Mouse (Mus musculus): ENCODE results near the gene Camsap1. TPM values are rescaled to one million over a fixed set of nuclear protein-coding genes. Genes with fewer than 3 reads are reported as not detected.

Camsap1 gene
- total RNA-seq, 2 experiments from 2014 or later, result 18.9 to 93.3 TPM

- ATAC-seq (replicated peaks; ENCODE audit: low FRiP score, poor library complexity, severe bottlenecking), result no peak
Observed at GRCm38 (mm10) chr2:25898970-25899369, 84.1 kb downstream of the Camsap1 start.

GRCm38 (mm10) chr2:25892440-25892839 lies 90.6 kb downstream of the Camsap1 start:
- ATAC-seq (replicated peaks; ENCODE audit: low FRiP score, poor library complexity, severe bottlenecking), result no peak

GRCm38 (mm10) chr2:25888144-25888543 lies 94.9 kb downstream of the Camsap1 start:
- no peak for ATAC-seq (replicated peaks; ENCODE audit: low FRiP score, poor library complexity, severe bottlenecking)

GRCm38 (mm10) chr2:25887226-25887625 lies 95.9 kb downstream of the Camsap1 start:
- ATAC-seq (replicated peaks; ENCODE audit: low FRiP score, poor library complexity, severe bottlenecking), result no peak

- ATAC-seq (replicated peaks; ENCODE audit: low FRiP score, poor library complexity, severe bottlenecking), result no peak
Observed at GRCm38 (mm10) chr2:25884756-25885155, 98.3 kb downstream of the Camsap1 start.

GRCm38 (mm10) chr2:25882276-25882675 lies 100.8 kb downstream of the Camsap1 start:
- ATAC-seq (replicated peaks; ENCODE audit: low FRiP score, poor library complexity, severe bottlenecking), result no peak

GRCm38 (mm10) chr2:25879061-25879460 lies 104.0 kb downstream of the Camsap1 start:
- no peak for ATAC-seq (replicated peaks; ENCODE audit: low FRiP score, poor library complexity, severe bottlenecking)

GRCm38 (mm10) chr2:25878516-25878915 lies 104.6 kb downstream of the Camsap1 start:
- no peak for ATAC-seq (replicated peaks; ENCODE audit: low FRiP score, poor library complexity, severe bottlenecking)

- no peak for ATAC-seq (replicated peaks; ENCODE audit: low FRiP score, poor library complexity, severe bottlenecking)
Observed at GRCm38 (mm10) chr2:25877736-25878268, 105.3 kb downstream of the Camsap1 start.

- ATAC-seq (replicated peaks; ENCODE audit: low FRiP score, poor library complexity, severe bottlenecking), result no peak
Observed at GRCm38 (mm10) chr2:25877250-25877735, 105.8 kb downstream of the Camsap1 start.

Other genes starting within 250 kb of the Camsap1 start
- not detected in 2 replicates for gene Obp2b, start 246.3 kb downstream of the Camsap1 start, total RNA-seq (2015; ENCODE audit: low replicate concordance)
- gene Obp2b, start 246.3 kb downstream of the Camsap1 start, total RNA-seq (2017; ENCODE audit: low replicate concordance), result not detected in 2 replicates
- gene Lcn3, start 217.7 kb downstream of the Camsap1 start, total RNA-seq (2015; ENCODE audit: low replicate concordance), result not detected in 2 replicates
- gene Lcn3, start 217.7 kb downstream of the Camsap1 start, total RNA-seq (2017; ENCODE audit: low replicate concordance), result not detected in 2 replicates
- gene Lcn11, start 206.3 kb downstream of the Camsap1 start, total RNA-seq (2015; ENCODE audit: low replicate concordance), result not detected in 2 replicates
- gene Lcn11, start 206.3 kb downstream of the Camsap1 start, total RNA-seq (2017; ENCODE audit: low replicate concordance), result not detected in 2 replicates
- not detected in 2 replicates for gene Gm13539, start 201.0 kb downstream of the Camsap1 start, total RNA-seq (2015; ENCODE audit: low replicate concordance)
- gene Gm13539, start 201.0 kb downstream of the Camsap1 start, total RNA-seq (2017; ENCODE audit: low replicate concordance), result not detected in 2 replicates
- gene Glt6d1, start 167.4 kb downstream of the Camsap1 start, total RNA-seq (2015; ENCODE audit: low replicate concordance), result not detected in 2 replicates
- not detected in 2 replicates for gene Glt6d1, start 167.4 kb downstream of the Camsap1 start, total RNA-seq (2017; ENCODE audit: low replicate concordance)
- not detected in 2 replicates for gene Lcn9, start 160.1 kb downstream of the Camsap1 start, total RNA-seq (2015; ENCODE audit: low replicate concordance)
- gene Lcn9, start 160.1 kb downstream of the Camsap1 start, total RNA-seq (2017; ENCODE audit: low replicate concordance), result not detected in 2 replicates
- gene Sohlh1, start 136.0 kb downstream of the Camsap1 start, total RNA-seq (2015; ENCODE audit: low replicate concordance), result not detected in 2 replicates
- not detected in 2 replicates for gene Sohlh1, start 136.0 kb downstream of the Camsap1 start, total RNA-seq (2017; ENCODE audit: low replicate concordance)
- not detected in 2 replicates for gene Kcnt1, start 119.5 kb downstream of the Camsap1 start, total RNA-seq (2015; ENCODE audit: low replicate concordance)
- gene Kcnt1, start 119.5 kb downstream of the Camsap1 start, total RNA-seq (2017; ENCODE audit: low replicate concordance), result not detected in 2 replicates
- 1,305 and 1,318 TPM in 2 replicates for gene Ubac1, start 38.5 kb upstream of the Camsap1 start, total RNA-seq (2015; ENCODE audit: low replicate concordance)
- gene Ubac1, start 38.5 kb upstream of the Camsap1 start, total RNA-seq (2017; ENCODE audit: low replicate concordance), result 1,008 and 1,122 TPM in 2 replicates
- 0.42 TPM in 1 of 2 replicates, not detected in the other for gene Nacc2, start 139.9 kb upstream of the Camsap1 start, total RNA-seq (2015; ENCODE audit: low replicate concordance)
- gene Nacc2, start 139.9 kb upstream of the Camsap1 start, total RNA-seq (2017; ENCODE audit: low replicate concordance), result 0.64 and 0.68 TPM in 2 replicates
- gene Lhx3, start 225.0 kb upstream of the Camsap1 start, total RNA-seq (2015; ENCODE audit: low replicate concordance), result not detected in 2 replicates
- not detected in 2 replicates for gene Lhx3, start 225.0 kb upstream of the Camsap1 start, total RNA-seq (2017; ENCODE audit: low replicate concordance)